Mouse (Mus musculus) liver (tissue): ENCODE measurements around the gene Fut8.

Experiments
- DNase-seq: peaks from one replicate; pipeline ENCODE4 v3.0.0-alpha.2; 2020; ENCODE audit warnings: mixed read lengths

Gene Fut8

DNA sequence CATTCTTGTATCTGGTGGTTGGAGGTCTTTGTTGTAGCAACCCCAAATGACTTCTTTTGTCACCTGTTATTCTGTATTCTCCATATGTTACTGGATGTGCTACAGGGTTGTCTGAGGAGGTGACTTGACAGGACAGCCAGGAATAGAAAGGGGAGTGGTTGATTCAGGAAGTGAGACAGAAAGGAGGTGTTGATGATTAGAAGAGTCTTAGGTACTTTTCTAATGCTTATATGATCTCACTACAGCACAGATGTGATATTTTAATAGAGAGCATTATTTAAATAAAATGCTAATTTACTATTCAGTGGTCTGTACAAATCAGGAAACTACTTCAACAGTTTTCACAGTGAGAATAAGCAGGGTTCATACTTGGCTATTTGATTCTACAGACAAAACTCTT, 71.6 kb downstream of the Fut8 start:
- no peak for DNase-seq

DNA sequence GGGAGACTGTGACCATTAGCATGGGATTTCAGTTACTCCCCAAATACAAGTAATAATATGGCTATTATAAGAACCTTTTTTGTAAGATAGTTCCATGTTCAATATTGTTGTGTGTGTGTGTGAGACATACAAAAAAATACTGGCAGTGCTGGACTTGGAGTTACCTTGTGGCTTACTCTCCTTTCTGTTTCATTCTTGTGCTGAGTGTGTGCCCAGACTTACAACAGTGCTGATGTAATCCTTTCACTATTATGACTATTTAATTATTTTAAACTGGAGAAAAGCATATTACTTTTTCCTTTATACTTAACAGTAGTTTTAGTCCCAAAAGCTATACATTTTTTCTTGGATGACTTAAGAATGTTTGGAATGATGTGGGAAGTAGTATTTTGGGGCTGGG, 75.6 kb downstream of the Fut8 start:
- no peak for DNase-seq

DNA sequence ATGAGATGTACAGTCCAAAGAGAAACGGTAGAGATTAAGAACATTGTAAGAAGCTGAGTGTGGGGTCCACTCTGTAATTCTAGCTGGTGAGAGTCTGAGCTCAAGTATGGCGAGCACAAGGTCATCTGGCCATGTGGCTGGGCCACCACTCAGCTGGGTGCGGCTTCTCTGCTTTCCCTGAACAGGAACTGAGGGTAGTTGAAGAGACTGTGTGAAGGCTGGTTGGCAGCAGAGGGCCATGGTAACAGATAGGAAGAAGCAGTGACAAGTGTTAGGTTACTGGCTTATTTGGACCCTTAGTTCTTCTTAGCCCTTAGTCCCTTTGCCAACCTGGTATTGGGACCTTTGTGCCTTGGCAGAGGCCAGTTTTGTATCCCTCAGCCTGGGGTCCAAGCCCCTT, 86.2 kb downstream of the Fut8 start:
- no peak for DNase-seq

DNA sequence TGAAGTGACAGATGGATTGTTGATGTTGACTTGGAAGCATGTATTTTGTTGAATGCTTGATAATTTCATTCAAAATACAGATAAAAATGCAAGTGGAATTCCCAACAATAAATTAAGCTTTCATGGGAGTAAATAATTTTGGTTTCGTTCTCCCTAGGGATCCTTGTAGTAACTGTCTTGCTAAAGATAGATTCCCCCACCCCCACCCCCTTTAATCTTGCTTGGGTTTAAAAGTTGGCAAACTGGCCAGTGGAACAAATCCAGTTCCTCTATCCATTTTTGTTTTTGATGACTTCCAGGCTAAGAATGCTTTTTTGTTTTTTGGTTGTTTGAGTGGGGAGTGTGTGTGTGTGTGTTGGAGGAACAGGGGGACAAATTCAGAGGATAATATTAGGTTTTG, 108.6 kb downstream of the Fut8 start:
- no peak for DNase-seq

DNA sequence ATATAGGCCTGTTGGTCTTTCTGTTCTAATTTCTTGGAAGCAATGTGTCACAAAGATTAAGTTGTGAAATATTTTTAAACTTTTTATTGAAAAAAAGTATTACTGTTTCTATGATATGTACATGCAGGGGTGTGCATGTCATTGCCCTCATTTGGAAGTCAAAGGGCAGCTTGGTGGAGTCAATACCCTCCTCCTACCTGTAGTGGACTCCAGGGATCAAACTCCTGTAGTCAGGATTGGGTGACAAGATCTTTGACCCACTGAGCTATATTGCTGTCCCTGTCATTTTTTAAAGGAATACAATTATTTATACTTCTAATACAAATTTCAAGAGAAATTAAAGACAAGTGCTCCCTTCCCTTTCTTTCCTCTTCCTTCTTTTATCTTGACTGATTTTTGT, 111.6 kb downstream of the Fut8 start:
- no peak for DNase-seq

- no peak for DNase-seq
These were observed 177.8 kb downstream of the Fut8 start for GRCm38 (mm10) chr12:77415720-77416119.

- DNase-seq, result no peak
These were observed 183.9 kb downstream of the Fut8 start for GRCm38 (mm10) chr12:77421667-77422393.

DNA sequence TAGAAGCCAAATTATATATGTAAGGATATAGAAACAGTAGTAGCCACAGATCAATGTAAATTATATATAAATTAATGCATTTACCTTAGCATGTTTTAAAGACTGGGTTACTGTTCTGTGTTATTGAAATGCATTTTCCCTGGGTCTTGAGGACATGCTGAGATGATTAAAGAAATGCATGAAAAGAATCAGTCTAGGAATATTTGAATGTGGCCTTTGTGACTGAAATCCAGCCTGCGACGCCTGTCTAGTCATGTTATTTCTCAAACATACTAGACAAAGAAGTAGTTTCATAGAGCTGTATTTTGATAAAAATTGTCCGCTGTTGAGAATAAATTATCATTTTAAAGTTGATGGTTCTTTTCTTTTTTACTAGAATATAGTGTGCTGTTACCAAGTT, 188.2 kb downstream of the Fut8 start:
- no peak for DNase-seq

- DNase-seq, result no peak
These were observed 190.2 kb downstream of the Fut8 start for GRCm38 (mm10) chr12:77428165-77428564.

GRCm38 (mm10) chr12:77429381-77429780, 191.5 kb downstream of the Fut8 start:
- no peak for DNase-seq

DNA sequence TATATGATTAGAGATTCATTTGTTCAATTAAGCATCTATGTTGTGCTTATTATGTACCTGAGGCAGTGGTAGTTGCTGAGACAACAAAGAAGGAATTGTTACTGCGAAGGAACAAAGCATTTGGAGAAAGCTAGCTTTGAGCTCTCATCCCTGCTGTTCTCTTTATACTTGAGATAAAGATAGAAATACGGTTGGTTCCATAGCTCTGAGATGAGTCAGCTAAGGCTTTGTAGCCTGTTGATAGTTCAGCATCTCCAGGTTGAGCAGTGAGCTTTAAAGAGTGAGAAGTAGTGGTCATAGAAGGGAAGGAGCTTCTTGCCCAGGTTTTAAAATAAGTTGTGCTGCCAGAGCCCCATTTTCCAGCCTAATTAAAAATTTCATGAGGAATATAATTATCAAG, 198.8 kb downstream of the Fut8 start:
- no peak for DNase-seq

GRCm38 (mm10) chr12:77450816-77451215, 212.9 kb downstream of the Fut8 start:
- DNase-seq, result no peak

GRCm38 (mm10) chr12:77466178-77466577, 228.3 kb downstream of the Fut8 start:
- DNase-seq, result no peak

DNA sequence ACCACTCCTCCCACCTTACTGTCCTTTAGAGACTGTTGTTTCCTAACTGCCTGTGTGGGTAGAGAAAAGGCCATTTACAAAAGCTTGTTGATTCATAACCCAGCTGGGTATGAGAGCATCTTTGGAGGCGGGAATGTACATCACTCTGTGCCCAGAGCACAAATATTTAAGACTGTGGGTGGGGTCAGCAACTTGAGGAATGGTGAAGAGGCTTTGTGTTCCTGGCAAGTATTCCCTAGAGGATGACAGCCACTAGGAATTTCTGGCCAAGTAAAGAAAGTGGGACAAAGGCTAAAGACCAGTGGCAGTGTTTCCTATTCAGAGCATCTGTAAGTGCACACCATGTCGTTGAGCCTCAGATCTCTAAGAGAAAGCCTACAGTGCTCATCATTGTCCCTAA, 242.0 kb downstream of the Fut8 start:
- DNase-seq, result no peak

DNA sequence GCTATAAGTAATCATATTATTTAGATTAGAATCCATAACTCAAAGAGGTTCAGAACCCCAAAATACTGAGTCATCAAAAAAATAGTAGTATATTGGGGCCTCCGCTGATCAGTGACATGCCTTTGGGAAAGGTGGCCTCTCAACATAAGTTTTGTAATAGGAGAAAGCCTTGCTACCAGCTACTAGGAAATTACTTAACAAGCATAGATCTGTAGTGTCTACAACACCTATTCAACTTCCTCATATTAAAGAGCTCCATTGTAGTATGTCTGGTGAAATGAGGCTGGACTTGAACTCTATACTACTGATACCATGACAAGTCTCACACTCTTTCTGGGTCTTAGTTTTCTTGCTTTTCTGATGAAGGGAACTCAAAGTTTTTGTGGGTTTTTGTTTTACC, 243.2 kb downstream of the Fut8 start:
- DNase-seq, result no peak

DNA sequence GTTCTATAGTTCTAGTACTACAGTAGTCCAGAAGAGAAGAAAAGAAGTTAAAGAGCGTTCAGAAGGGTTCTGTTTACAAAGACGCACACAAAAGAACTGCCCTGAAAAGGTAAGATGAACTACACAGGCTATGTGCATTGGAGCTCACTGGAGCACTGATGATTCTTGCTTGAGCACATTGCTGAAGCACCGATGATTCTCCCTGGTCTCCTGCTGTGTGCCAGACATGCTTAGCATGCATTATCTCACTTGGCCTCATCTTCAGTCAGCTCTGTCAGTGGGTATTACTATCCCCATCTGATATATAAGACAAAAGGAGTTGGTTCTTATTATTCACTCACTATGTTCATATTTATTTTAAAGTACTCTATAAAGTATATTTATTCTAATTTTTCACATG, 243.9 kb downstream of the Fut8 start:
- DNase-seq, result no peak

DNA sequence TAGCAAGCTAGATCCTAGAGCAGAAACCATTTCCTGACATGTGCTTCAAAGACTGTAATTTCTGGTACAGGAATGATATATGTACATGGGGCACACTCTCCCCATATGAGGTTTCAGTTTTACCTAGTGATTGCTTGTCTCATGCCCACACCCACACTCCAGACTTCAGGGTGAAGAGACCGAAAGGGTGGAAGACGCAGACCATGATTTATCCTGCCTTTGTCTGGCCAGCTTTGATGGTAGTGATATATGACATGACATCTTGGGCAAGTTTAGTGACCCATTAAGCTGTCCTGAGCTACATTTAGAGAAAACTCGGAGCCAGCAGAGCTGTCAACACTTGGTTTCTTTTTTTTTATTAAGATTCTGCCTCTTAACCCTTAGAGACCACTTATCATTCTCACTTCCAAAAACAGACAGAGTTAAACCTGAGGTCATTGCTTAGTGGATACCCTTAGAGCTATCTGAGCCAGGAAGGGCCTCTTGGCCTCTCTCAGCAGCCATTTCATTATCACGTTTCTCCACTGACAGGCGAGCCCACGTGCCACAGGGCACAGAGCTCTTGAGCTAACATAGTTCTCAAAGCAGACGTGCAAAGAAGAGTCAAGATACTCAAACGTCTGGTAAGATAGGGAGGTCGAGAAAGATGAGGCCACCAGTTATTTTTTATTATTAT, 245.4 kb downstream of the Fut8 start:
- no peak for DNase-seq

DNA sequence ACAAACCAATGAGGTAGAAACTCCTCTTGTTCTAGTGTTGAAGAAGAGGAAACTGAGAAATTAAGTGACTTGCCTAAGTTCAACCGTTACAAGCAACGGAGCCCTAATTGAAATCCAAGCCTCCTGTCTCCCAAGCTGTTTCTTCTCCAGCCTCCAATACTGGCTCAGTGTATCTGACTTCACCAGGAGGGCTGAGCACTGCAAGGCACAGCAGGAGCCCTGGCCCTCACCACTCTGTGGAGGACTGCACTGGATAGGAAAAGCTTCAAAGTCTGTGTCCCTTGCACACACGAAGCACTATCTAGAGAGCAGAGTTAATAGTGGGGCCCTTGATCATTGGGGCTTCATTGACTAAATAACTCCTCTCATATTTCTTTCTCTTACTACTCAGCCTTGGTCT, 246.8 kb downstream of the Fut8 start:
- DNase-seq, result no peak

GRCm38 (mm10) chr12:77491478-77491877, 253.6 kb downstream of the Fut8 start:
- no peak for DNase-seq

DNA sequence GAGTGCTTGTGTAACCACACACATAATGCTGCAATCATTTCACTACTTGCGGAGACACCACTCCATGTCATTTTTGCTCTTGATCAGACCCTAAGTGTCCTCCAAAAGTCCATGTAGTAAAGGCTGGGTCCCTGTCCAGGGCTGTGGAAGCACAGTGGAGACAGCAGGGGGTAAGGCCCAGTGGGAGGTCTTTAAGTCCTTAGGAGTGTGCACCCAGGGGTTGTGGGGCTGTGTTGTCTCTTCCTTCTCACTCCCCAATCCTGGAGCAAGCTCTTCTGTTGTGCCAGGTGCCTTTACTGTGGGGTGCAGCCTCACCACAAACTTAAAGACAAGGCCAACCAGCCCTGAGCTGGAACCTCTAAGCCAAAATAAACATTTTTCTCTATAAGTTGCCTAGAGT, 257.9 kb downstream of the Fut8 start:
- DNase-seq, result no peak

- no peak for DNase-seq
These were observed 260.2 kb downstream of the Fut8 start for GRCm38 (mm10) chr12:77498153-77498552.

DNA sequence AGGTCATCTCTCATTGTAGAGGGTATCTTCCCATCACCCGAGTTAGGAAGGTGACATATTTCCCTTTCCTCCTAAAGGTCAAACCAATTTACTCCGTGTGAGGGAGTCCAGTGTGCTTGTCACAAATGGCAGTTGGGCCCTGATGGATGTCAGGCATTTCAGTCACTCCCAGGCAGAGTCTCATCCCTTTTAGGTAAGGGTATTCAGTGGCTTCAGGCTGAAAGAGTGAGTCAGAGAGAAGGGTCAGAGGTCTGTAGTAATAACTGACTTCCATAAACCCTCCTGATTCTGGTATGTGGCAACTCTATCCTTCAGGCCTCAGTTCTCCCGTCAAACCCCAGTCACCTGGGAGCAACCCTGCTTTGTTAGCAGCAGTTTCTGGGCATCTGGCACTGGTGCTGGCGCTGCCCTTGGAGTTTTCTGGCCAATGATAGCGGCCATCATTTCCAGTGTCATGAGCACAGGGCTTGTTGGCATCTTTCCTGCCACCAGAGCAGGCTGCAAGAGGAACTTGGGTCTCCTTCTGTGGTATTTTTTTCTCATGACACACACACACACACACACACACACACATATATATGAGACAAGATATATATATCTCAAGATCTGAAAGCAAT, 262.6 kb downstream of the Fut8 start:
- no peak for DNase-seq

DNA sequence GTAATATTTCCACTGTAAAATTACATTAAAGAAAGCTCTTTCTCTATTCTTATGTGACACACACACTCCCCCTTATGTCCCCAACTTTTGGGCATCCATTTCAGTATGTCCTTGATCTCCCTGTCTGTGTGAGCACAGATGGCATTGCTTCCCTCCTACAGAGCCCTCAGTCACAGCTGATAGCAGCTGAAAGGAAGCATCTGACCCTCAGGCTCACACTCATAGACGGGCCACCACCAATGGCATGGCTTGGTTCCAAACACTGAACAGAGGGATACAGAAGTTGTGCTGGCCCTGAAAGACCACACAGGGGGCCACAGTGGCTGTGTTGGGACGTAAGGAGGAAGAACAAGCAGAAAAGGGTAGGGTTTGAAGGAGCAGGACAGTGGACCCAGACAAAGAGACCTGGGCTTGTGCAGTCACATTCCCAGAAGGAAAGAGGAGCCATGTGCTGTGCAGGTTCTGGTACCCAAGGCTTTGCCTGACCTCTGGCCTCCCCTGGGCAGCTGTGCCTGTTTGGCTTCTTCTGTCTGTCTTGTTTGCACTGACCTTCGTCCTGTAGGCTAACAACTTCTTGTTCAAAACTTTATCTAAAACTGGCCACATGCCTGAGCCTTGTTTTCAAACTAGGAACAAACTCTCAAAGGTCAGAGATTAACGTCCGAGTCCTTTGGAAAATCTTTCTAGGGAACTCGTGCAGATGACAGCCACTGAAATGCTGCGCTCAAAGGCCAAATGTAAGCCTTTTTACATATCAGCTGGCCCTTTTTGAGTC, 263.7 kb downstream of the Fut8 start:
- no peak for DNase-seq

DNA sequence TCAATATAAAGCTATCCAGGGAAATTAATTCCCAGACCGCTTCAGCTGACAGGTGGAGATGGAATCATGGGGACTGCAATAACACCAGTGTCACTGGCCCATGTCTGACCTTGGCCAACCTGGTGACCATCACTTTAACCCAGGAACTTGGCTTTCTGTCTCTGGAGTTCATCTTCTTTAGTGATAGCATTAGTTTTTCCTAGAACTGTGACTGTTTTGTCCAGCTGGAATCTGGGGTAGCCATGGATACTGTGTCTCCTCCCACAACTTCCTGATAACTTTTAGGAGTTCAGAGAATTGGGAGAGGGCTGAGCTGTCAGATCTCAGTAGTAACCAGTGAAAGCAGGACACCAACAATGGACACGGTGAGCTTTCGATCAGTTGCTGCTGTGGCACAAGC, 264.3 kb downstream of the Fut8 start:
- DNase-seq, result no peak
